Mouse (Mus musculus) heart, adult 2 months (tissue): ENCODE data around the gene Gm17651.

Experiments
- CTCF ChIP-seq: fragments of 200-600 bp; IDR thresholded peaks from 2 replicates; pipeline ENCODE4 v1.8.1; 2022; ENCODE audit warnings: antibody characterized with exemption, mild to moderate bottlenecking, moderate library complexity
- EP300 ChIP-seq: fragments of 200-500 bp; IDR thresholded peaks from 2 replicates; pipeline ENCODE4 v1.6.1; 2011; ENCODE audit warnings: low read depth, low read length, control low read depth; ENCODE audit not compliant: insufficient read depth
- POLR2A ChIP-seq: fragments of 200-500 bp; IDR thresholded peaks from 2 replicates; pipeline ENCODE4 v1.6.1; 2011; ENCODE audit warnings: mild to moderate bottlenecking, low read depth, low read length, control low read depth; ENCODE audit not compliant: insufficient read depth

DNA sequence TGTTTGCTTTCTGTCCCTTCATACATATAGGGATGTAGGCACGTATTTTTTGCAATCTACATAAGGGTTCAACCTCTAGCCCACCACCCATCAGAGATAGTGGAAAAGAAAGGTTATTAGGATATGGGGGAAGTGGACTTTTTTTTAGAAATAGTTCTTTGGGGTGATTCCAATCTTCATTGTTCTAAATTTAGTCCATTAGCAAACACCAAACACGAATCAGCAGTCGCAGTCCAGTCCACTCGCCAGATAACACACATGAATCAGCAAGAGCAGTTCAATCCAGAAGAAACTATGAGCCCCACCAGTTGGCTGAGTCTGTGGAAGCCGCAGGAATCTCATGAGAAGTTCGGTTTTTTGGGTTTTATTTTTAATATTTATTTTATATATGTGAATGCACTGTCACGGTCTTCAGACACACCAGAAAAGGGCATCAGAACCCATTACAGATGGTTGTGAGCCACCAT lies at the start of gene Gm17651:
- no peak for TF ChIP-seq POLR2A
- no peak for TF ChIP-seq CTCF
- TF ChIP-seq EP300 = no peak
